Mouse (Mus musculus) lung, postnatal 14 days (tissue): ENCODE measurements around the gene Armc10.
"Not testable (repeated sequence)": the region's sequence is repeated elsewhere in the genome, so short reads cannot be mapped to it uniquely, and the experiment has no call there.

Source experiments
- DNase-seq: peaks from one replicate; pipeline ENCODE4 v3.0.0; 2021

The Armc10 gene

DNA sequence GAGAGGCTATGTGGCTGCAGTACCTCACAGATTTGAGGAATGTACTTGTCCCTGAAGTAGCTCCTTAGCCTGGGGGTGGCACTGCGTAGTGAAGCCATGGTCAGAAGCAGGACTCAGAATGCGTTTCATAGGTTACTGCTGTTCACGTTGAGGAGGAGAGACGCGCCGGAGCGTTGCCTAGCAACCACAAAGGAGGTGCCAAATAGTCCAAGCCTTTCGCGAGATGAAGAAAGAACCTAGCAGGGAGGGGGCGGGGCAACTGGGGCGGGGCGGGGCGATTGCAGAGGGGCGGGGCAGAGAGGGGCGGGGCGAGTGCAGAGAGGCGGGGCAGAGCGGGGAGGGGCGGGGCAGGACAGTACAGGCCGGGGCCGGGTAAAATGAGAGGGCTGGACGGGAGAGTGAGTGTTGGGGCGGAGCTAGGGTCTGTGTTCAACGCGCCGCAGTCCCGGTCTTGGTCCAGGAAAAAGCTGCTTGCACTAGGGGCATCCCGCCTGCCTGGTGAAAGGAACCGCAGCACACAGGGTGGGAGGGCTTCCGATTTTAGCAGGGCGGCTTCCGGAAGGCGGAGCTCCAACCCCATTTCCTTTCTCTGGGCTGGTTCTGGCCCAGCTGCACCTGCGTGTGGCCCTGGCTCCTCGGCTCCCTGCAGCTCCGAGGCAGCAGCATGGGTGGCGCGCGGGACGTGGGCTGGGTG lies at the start of gene Armc10, which contains the start of gene Fbxl13:
Armc10 (plus strand) TSS at position 375 of the 694 bp plus-strand sequence.
Fbxl13 (minus strand) TSS at position 196 of the 694 bp plus-strand sequence.
- DNase-seq = peak; percentile 86

DNA sequence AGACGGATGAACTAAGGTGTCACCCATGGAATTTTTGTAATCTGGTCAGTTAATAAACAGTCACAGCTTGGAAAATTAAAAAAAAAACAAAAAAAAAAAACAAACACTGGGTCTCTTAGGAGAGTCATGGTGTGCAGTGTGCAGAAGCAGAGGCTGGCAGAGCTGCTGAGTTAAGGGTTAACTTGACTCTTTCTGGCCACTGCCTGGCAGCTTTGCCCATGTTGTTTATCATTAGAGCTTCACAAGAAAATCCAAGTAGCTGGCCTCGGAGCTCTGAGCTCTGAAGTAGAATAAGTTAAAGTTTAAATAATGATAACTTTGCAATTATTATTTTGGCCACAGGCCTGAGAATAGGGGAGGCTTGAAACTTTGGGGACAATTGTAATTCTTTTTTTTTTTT lies 46.1 kb upstream of the Armc10 start:
- DNase-seq = not testable (repeated sequence)

DNA sequence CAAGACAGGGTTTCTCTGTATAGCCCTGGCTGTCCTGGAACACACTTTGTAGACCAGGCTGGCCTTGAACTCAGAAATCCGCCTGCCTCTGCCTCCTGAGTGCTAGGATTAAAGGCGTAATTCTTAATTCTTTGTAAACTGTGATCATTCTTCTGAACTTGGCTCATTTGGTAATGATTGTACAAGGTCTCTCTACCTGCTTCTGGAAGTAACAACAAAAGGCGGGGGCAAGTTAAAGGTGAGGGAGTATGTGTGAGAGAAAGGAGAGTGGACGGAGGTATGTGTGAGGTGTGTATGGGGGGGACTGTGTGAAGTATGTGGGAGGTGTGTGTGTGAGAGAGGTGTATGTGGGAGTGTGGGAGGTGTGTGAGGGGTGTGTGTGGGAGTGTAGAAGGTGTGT lies 45.7 kb upstream of the Armc10 start:
- DNase-seq = no peak

DNA sequence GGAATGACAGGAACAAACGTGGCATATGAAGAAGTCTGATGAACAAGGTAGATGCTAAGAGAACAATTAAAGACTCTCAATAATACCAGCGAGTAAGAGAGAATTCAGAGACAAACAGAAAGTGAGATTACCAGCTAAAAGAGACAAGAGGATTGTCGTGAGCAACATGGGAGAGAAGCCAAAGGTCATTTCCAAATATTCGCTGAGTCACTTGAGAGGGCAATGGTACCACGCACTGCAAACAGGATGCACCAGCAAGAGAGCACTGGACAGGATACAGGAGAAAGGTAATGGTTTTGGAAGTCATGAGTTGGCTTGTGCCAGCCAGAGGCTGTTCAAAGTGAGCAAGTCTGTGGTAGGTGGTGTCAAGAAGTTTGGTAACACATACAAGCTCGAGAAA lies 39.7 kb upstream of the Armc10 start:
- no peak for DNase-seq

DNA sequence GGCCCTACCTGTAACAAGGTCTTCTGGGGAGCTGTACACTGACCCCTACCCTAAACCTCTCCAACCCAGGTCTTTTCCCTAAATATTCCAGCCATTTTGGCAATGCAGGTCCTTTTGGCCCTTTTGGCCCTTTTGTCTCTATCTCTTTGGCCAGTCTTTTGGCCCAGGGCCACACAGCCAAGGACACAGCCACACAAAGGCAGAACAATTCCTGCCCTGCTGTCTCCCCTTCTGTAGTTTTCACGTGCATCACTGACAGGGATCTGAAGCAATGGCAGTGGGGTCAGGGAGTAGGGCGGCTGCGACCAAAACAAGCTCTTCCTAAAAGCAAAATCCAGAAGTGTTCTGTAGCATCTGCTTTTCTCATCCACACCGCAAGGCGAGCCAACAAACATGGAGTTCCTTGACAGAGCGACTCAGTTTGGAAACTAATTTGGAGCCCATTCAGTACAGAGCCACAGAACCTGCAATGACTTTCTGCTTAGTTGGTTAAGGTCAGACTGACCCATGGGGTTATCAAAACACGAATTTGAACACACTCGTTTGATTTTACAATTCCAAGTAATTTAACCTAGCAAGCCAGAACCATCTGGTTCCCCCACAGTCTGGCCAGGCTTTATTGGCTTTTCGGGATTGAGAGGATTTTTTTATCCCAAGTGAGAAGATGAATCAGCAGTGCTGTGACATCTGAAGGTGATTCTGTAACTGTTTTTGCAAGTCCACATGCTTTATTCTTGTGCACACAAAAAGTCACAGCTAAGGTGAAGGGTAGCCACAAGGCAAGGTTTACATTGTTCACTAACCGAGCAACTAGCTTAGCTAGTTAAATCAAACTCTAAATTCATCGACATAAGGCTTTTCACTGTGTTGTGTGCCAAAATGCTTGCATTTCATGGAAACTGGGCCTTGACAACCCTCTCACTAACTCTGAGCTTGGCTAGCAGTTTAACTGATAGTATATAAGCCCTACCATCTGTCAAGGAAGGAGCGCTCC lies 37.0 kb upstream of the Armc10 start:
- no peak for DNase-seq

DNA sequence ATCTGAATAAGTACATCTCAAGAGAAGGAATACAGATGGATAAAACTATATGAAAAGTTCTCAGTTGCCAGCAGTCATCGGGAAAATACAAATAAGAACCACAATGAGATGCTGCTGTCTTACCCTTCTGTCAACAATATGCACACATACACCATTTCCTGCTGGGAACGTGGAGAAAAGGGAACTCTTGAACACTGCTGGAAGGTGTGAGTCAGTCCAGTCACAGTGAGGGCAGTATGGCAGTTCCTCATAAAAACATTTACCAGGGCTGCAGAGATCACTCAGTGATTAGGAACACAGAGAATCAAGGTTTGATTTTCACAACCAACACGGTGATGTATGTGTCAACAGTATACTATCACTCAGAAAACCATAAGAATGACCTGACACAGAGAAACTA lies 34.6 kb upstream of the Armc10 start:
- no peak for DNase-seq

DNA sequence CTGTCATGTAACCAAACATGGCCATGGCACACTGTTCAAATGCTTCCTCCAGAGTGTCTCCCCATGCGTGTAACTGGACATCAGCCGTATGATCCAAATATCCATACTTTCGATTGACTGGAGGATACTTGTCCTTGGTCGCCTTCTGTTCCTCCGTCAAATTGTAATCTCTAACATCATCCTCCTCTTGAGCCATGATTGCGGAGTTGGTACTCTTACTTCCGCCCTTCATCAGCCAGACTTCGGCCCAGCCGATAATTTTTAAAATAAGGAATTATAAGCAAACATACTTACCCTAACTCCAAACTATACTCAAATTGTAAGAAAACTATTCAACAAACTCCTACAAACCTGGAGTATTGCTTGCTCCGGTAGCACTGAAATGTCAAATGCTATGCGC lies 31.3 kb upstream of the Armc10 start:
- DNase-seq = not testable (repeated sequence)

DNA sequence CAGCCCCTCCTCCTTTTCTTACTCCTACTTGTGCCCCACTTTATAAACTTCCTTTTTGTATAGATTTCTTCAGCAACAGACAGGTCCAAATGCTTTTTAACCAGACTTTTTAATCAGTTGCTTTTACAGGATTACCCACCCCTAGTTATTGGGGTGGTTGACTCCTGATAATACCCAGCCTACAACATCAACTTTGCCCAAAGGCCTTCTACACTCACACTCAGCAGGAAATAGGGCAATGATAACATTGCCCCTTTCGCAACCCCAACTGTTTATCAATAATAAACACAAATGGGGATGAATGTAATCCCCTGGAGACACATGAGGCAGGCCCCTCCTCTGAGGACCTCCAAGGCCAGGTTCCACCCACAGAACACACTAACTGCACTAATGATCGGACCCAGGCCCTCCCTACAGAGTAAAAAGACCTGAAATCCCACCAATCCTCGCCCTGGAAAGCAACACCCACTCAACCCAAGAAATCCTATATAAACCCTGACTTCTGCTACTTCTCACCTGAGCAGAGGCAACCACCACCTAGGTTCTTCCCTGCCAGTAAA lies 29.1 kb upstream of the Armc10 start:
- no peak for DNase-seq

DNA sequence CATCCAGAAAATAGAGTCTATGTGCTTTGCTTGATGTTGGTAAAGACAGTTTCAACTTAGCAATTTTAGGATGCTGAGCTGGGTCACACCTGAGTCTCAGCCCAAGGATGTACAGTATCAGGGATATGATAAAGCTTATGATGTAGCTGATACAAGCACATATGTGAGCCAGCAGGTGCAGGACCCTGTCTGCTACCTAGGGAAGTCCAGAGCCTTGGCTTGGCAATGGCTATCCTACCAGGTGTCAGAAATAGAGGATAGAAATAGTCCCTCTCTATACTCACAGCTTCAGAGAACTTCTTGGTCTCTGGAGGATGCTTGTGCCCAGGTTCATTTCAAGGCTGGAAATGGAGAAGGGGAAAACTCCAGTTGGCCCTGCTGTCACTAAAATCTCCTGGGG lies 19.7 kb upstream of the Armc10 start:
- no peak for DNase-seq

DNA sequence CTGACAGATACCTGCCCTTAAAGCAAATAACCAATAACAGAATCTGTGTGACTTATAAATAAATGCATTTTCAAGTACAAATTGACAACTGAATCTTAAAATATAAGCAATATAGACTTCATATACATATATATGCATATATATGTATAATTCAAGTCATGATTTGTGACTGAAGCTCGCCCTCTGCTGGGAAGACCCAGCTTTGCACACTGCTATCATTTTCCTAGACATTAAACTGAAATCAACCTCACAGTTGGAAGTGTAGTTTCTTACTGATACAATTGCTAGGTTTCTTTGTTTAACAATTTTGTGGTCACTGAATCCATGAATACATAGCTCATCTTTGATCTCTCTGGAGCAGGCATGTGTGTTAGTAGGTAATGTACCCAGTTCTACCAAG lies 4.7 kb upstream of the Armc10 start:
- DNase-seq = peak; percentile 51

DNA sequence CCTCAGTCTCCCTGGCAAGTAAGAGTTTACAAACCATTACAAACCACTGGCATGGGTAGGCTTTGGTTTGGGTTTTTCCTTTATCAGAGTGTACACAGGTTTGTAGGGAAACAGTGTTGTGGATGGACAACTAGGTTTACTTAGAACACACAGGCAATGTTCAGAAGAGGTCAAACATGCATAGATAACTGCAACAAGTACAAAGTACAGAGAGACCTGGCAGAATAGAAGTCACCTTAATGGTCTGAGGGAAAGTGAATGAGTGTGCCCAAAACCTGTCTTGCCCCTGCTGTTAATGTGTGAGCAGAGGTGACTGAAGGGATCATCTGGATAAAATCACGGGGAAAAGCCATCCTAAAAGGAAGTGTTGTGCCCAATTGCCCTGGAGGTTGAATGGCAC lies 2.0 kb upstream of the Armc10 start:
- no peak for DNase-seq

DNA sequence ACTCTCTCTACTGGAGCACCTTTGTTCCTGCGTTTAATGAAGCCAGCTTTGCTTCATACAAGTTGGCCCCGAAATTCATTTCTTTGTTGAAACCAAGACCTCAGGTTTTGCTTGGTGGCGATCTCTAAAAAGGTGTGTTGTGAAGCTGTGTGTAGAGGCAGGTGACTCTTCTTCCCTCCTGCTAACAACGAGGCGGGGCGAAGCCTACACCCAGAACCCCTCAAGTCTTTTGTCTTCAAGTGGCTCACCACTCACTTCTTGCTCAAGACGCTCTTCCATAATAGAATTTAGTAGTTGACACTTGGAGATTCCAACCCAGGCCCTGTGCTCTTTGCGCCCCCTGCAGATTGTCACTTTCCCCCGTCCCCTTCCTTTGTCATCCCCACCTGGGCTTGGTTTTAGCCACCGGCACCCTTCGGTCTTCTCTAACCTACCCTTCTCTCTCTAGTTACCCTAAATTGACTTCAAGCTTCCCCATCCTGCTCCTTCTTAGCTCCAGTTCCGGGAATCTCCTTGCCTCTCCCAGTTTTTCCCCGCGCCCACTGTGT lies 648 bp upstream of the Armc10 start:
- no peak for DNase-seq

DNA sequence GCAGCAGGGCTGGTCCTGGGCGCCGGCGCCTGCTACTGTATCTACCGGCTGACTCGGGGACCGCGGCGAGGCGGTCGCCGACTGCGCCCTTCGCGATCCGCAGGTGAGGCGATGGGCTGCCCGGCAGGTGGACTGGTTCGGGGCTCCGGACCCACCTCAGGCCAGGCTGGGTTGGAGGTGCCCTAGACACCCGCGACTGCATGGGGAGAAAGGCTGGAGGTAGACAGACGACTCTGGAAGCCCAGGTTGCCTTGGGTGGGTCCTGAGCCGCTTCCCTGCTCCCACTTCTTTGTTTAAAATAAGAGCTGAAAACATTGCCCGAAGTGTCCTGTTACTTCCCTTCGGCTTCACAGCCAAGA lies 499 bp downstream of the Armc10 start:
- DNase-seq = no peak

DNA sequence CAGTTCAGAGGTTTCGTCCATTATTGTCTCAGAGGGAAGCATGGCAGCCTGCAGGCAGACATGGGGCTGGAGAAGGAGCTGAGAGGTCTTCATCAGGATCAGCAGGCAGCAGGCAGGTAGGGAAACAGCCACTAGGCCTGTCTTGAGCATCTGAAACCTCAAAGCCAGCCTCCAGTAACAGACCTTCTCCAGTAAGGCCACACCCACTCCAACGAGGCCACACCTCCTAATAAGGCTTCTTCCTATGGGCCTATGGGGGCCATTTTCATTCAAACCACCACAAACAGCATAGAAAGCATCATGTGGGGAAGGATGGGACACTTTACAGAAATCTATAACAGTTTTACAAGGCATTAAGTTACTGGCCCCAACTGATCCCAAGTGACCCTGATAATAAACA lies 5.1 kb downstream of the Armc10 start:
- DNase-seq = no peak

DNA sequence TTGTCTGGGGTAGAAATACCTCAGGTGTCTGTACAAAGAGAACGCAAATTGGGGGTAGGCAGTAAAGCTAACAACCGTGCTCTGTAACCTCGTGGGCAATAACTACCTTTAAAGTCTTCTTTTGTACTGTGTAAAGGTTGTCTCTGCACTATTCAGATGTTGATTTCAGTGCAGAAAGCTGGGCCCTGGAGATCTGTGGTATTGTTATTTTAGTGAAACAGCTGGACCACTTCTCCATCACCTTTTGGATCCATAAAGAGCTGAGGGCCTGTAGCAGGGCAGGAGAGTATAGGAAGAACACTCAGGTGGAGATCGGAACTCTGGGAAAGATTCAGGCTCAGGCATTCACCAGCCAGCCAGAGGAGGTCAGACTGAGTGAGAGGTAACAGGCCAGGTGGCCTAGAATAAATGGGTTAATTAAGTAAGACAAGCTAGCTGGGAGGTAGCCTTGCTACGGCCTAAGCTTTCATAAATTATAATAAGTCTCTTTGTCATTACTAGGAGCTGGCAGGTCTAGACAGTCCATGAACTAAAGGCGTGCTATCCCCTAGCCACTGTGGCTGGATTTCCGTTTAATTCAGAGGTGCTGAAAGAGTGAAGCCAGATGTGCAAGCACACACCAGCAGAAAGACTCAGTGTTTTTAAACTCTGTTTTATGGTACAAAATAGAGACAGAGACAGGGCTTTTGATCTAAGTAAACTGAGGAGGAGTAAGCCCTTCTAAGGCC lies 6.4 kb downstream of the Armc10 start:
- DNase-seq = no peak

DNA sequence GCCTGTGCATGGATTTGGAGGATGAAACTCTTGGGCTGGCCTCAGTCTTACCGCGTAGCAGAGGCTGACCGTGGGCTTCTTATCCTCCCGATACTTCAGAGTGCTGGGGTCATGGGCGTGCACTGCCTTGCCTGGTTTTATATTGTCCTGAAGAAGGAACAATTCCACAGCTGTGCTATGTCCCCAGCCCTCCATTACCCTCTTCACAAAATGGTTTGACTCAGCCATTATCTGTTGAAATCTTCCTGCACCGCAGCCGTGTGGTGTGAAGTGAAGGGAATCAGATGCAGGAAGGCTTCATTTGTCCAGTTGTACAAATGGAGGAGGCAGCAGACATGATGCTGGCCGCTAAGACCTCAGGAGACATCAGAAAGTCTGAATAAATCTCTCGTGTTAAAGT lies 11.3 kb downstream of the Armc10 start:
- DNase-seq = peak; percentile 58

DNA sequence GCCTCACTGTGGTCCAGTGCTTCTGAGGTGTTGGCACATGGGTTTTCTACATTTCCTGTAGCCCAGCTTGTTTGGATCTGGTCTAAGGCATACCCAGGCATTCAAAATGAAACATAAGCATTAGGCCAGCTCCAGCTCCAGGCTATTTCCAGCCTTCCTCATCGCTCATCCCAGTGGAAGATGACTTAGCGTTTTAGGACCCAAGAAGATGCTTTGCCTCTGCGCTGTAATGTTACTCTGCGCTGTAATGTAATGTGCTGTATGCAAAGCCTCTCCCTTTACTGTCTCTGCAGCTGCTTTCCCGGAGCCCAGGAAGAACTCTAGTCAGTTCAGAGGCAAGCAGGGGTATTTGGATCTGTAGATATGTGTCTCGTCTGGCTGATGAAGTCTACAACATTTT lies 12.4 kb downstream of the Armc10 start:
- DNase-seq = no peak

DNA sequence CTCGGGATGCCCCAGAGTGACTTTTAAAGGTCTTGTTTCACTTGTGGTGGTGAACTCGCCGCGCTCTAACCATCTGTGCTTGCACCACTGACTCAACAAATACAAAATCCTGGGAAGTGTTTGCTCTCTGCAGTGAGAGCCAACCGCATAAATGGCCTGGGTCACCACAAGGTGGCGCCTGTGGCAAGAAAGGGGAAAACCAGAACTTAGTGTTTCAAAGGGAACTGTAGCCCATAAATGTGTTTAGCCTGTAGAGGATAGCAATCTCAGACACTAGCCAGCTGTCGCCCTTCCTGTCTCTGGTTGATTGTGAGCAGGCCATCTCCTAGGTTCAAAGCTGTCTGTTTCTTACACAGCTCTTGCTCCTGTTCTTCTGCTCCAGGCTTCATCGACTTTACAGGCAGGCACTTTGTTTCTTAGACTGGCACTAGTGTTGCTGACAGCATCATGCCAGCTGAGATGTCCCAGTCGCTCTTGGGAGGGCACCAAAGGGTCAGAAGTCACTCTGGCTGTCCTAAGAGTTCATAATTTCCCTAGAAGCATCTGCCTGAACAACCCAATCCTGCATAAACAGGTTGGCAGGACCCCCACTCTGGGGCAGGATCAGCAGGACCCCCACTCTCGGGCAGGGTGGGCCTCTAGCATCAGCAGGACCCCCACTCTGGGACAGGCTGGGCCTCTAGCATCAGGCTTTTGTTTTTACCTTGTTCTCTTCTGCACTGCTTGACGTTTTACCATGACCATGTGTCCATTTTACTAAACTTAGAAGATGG lies 13.2 kb downstream of the Armc10 start:
- peak; percentile 89 for DNase-seq

DNA sequence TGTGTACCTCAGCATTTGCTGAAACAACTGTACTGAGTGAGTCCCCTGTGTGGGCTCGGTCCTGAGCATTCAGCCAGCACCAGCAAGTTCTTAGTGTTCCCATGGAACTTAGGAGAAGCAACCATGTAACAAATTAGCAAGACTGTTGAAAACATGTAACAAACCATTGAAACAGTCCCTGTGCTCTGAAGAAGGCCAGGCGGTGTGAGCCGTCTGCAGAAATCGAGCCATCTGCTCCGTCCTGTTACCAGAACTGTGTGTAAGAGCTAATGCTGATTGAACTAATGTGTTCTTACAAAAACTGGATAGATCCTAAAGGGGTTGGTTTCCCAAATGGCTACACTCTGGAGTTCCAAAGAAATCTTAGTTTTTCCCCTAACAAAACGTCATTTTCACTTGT lies 15.2 kb downstream of the Armc10 start:
- no peak for DNase-seq

DNA sequence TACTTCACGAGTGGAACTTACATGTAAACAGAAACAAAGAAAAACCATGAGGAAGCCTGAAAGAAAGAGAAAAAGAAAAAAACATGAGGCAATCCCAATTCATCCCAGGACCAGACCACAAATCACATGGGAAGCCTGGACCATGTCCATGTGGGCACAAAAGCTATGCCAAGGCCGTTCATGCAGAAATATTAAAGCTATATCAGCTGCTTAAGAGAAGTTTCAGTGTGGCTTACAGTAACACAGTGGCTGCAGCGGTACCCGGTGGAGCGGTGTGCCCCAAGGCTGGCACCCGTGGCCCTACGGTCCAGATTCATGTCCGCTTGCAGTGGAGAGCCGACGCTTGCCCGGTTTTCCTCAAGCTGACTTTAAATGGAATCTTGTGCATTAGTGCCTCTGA lies 17.5 kb downstream of the Armc10 start:
- no peak for DNase-seq

DNA sequence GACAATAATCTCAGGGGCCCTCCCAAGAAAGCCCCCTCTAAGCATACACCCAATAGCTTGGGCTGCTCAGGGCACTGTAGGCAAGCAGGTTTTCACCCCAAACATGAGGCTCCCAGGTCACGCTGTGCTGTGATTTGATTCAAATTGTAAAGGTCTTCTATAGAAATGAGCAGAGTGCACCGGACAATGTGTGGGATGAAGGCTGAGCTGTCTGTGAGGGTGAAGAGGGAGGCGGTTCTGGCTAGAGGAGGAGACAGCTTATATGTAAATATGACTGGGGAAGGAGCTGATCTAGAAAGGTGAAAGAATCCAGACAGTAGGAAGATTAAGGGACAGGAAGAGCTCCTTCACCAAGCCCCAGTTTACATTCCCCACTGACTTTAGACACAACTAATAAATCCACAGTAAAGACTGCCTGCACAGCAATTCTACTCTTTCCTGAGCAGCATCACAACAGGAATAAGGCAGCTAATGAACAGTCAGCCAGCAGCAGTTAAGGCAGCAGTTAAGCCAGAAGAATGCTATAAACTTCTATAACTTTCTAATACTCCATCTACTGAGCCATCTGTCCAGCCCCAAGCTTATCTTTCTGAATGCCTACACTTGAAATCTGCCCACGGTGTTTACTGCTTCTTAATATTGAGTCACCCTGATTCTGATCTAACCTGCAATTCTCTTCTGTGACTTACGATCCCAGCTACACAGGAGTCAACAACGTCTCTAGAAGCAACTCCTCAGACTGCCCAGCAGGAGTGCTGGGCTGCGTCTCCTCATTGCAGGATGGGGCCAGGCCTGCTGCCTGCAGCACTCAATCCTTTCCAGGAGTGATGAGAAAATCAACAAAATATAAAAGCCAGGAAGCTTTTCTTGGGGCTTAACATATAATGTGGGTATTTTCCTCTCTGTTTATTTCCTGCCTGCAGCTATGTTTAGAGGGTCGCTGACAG lies 21.9 kb downstream of the Armc10 start:
- DNase-seq = no peak
